Mouse (Mus musculus) testis, adult 2 months (tissue): ENCODE data around the gene Glipr2.

Experiments used
- CTCF ChIP-seq: fragments of 200-500 bp; IDR thresholded peaks from 2 replicates; pipeline ENCODE4 v1.5.1; 2012; ENCODE audit warnings: low read depth, mild to moderate bottlenecking, inconsistent platforms, low read length, moderate library complexity; ENCODE audit not compliant: control insufficient read depth, insufficient read depth, insufficient replicate concordance
- POLR2A ChIP-seq: fragments of 200-500 bp; IDR thresholded peaks from 2 replicates; pipeline ENCODE4 v1.6.1; 2012; ENCODE audit warnings: low read depth, mild to moderate bottlenecking, inconsistent platforms, low read length, moderate library complexity; ENCODE audit not compliant: control insufficient read depth

GRCm38 (mm10) chr4:43983756-43984155 is 26.6 kb downstream of the Glipr2 start:
- TF ChIP-seq CTCF (no peak), POLR2A (no peak)
